Mouse (Mus musculus) forebrain, embryonic 12.5 days (tissue): ENCODE data around the gene Mast4. TPM values are rescaled to one million over a fixed set of nuclear protein-coding genes. Genes with fewer than 3 reads are reported as not detected.

ENCODE experiments used
- ATAC-seq: fragments of 200-750 bp; cut with Nextera tagmentation; 2 replicates; pipeline ENCODE4 v1.8.0; 2017; ENCODE audit warnings: moderate TSS enrichment; ENCODE audit not compliant: low FRiP score
- H3K27ac ChIP-seq: fragments of 300-500 bp; sonication (generic); 2 replicates; pipeline ENCODE4 v1.5.1; 2016; ENCODE audit warnings: mild to moderate bottlenecking
- H3K27me3 ChIP-seq: fragments of 300-500 bp; sonication (generic); 2 replicates; pipeline ENCODE4 v1.6.1; 2016; ENCODE audit warnings: mild to moderate bottlenecking
- H3K36me3 ChIP-seq: fragments of 300-500 bp; sonication (generic); replicated peaks from 2 replicates; pipeline ENCODE4 v1.6.1; 2016; ENCODE audit warnings: mild to moderate bottlenecking
- H3K4me1 ChIP-seq: fragments of 300-500 bp; sonication (generic); 2 replicates; pipeline ENCODE4 v1.6.1; 2016
- H3K4me2 ChIP-seq: fragments of 300-500 bp; sonication (generic); 2 replicates; pipeline ENCODE4 v1.6.1; 2016; ENCODE audit warnings: mild to moderate bottlenecking, moderate library complexity
- H3K4me3 ChIP-seq: fragments of 300-500 bp; sonication (generic); replicated peaks from 2 replicates; pipeline ENCODE4 v1.5.1; 2016; ENCODE audit warnings: mild to moderate bottlenecking
- H3K9ac ChIP-seq: fragments of 300-500 bp; sonication (generic); 2 replicates; pipeline ENCODE4 v1.6.1; 2016; ENCODE audit warnings: mild to moderate bottlenecking
- H3K9me3 ChIP-seq: fragments of 300-500 bp; sonication (generic); 2 replicates; pipeline ENCODE4 v1.6.1; 2016
- WGBS: fragments of 180-500 bp; shearing (Covaris S2); methylation state at CpG from one replicate; pipeline ENCODE4 v1.1.7; 2016; 5-methylcytosine and 5-hydroxymethylcytosine counted together
- polyA plus RNA-seq: library from polyadenylated mRNA; unstranded; fragments of >200 nt; fragmentation: Nextera tagmentation; extraction: Ambion mirVana; gene quantifications from 2 replicates; pipeline ENCODE4 v1.2.1, GENCODE M21; 2016

The Mast4 gene
- polyA plus RNA-seq, 1 experiment from 2014 or later = 21.5 TPM

GRCm38 (mm10) chr13:103333601-103334391, 501 bp downstream of the Mast4 start:
- peak; percentile 70 for ATAC-seq
- Histone ChIP-seq H3K9me3 (no peaks in the 10 kb centered on the region), H3K36me3 (no peaks in the 10 kb centered on the region), H3K4me3 (peak overlapping the region; percentile 73), H3K4me2 (peak overlapping the region; percentile 90), H3K27me3 (peaks cover 49% of the 10 kb centered on the region), H3K9ac (peak overlapping the region; percentile 66), H3K27ac (no peak overlapping the region), H3K4me1 (peaks cover 27% of the 10 kb centered on the region)
- under 1% methylated on average over 63 of the region's 74 CpGs for WGBS

GRCm38 (mm10) chr13:103333153-103333552, 1.1 kb downstream of the Mast4 start:
- Histone ChIP-seq H3K27me3 (peaks cover 49% of the 10 kb centered on the region), H3K9me3 (no peaks in the 10 kb centered on the region), H3K9ac (peak overlapping the region; percentile 66; the same call in 1 of the 2 replicates), H3K4me2 (peak overlapping the region; percentile 90), H3K27ac (no peak overlapping the region), H3K4me1 (peaks cover 27% of the 10 kb centered on the region), H3K36me3 (no peaks in the 10 kb centered on the region), H3K4me3 (peak overlapping the region; percentile 73)
- ATAC-seq = no peak
- WGBS = 3% methylated on average over 17 of the region's 17 CpGs

GRCm38 (mm10) chr13:103332731-103333130, 1.6 kb downstream of the Mast4 start:
- no peak overlapping the region for H3K9ac ChIP-seq
- ATAC-seq = no peak
- WGBS = 4% methylated on average over 9 of the region's 9 CpGs
- H3K4me2 ChIP-seq = peak overlapping the region; percentile 90
- peaks cover 28% of the 10 kb centered on the region for H3K4me1 ChIP-seq
- no peak overlapping the region for H3K27ac ChIP-seq
- peaks cover 49% of the 10 kb centered on the region for H3K27me3 ChIP-seq
- H3K4me3 ChIP-seq = peak overlapping the region; percentile 73; the same call in 1 of the 2 replicates
- H3K36me3 ChIP-seq = no peaks in the 10 kb centered on the region
- no peaks in the 10 kb centered on the region for H3K9me3 ChIP-seq

GRCm38 (mm10) chr13:103331096-103331495, 3.2 kb downstream of the Mast4 start:
- Histone ChIP-seq H3K9me3 (no peaks in the 10 kb centered on the region), H3K4me2 (no peak overlapping the region), H3K27me3 (peaks cover 43% of the 10 kb centered on the region), H3K27ac (no peak overlapping the region), H3K36me3 (no peaks in the 10 kb centered on the region), H3K9ac (no peak overlapping the region), H3K4me1 (peaks cover 31% of the 10 kb centered on the region), H3K4me3 (no peak overlapping the region)
- no peak for ATAC-seq
- WGBS = 64% methylated on average over 7 of the region's 7 CpGs

- no peak for ATAC-seq
- H3K36me3 ChIP-seq = no peaks in the 10 kb centered on the region
- H3K4me1 ChIP-seq = peaks cover 13% of the 10 kb centered on the region
- no peaks in the 10 kb centered on the region for H3K9me3 ChIP-seq
- no peak overlapping the region for H3K27ac ChIP-seq
- H3K4me2 ChIP-seq = no peak overlapping the region
- WGBS = 88% methylated on average over 16 of the region's 16 CpGs
- H3K27me3 ChIP-seq = peaks cover 22% of the 10 kb centered on the region
- H3K9ac ChIP-seq = no peak overlapping the region
- H3K4me3 ChIP-seq = no peak overlapping the region
Observed at GRCm38 (mm10) chr13:103328299-103328698, 6.0 kb downstream of the Mast4 start.

GRCm38 (mm10) chr13:103327843-103328242, 6.5 kb downstream of the Mast4 start:
- H3K4me2 ChIP-seq = no peak overlapping the region
- H3K36me3 ChIP-seq = no peaks in the 10 kb centered on the region
- peaks cover 8% of the 10 kb centered on the region for H3K4me1 ChIP-seq
- no peak overlapping the region for H3K27ac ChIP-seq
- H3K4me3 ChIP-seq = no peak overlapping the region
- no peak for ATAC-seq
- WGBS = 83% methylated on average over 9 of the region's 9 CpGs
- H3K27me3 ChIP-seq = peaks cover 17% of the 10 kb centered on the region
- no peaks in the 10 kb centered on the region; the same call in 1 of the 2 replicates for H3K9me3 ChIP-seq
- no peak overlapping the region for H3K9ac ChIP-seq

GRCm38 (mm10) chr13:103326186-103326585, 8.1 kb downstream of the Mast4 start:
- WGBS = 92% methylated on average over 13 of the region's 13 CpGs
- Histone ChIP-seq H3K4me1 (peaks cover 4% of the 10 kb centered on the region; the same call in 1 of the 2 replicates), H3K27me3 (0 out of 2 replicates have a peak, but pooled peaks cover 2% of the 10 kb centered on the region), H3K9ac (no peak overlapping the region), H3K36me3 (no peaks in the 10 kb centered on the region), H3K27ac (no peak overlapping the region), H3K4me3 (no peak overlapping the region), H3K9me3 (no peaks in the 10 kb centered on the region; the same call in 1 of the 2 replicates), H3K4me2 (no peak overlapping the region)
- ATAC-seq = no peak

- H3K27me3 ChIP-seq = no peaks in the 10 kb centered on the region
Observed at GRCm38 (mm10) chr13:103319881-103320280, 14.4 kb downstream of the Mast4 start.

GRCm38 (mm10) chr13:103319317-103319716, 15.0 kb downstream of the Mast4 start:
- Histone ChIP-seq H3K9me3 (no peaks in the 10 kb centered on the region; the same call in 1 of the 2 replicates), H3K36me3 (no peaks in the 10 kb centered on the region), H3K4me3 (no peak overlapping the region), H3K27ac (no peak overlapping the region), H3K4me1 (no peaks in the 10 kb centered on the region), H3K4me2 (no peak overlapping the region), H3K9ac (no peak overlapping the region), H3K27me3 (no peaks in the 10 kb centered on the region)
- ATAC-seq = no peak
- WGBS = 23% methylated on average over 2 of the region's 3 CpGs

More at GRCm38 (mm10) chr13:103319881-103320280, 14.4 kb downstream of the Mast4 start:
- H3K27ac ChIP-seq = no peak overlapping the region
- no peaks in the 10 kb centered on the region; the same call in 1 of the 2 replicates for H3K9me3 ChIP-seq
- H3K4me2 ChIP-seq = no peak overlapping the region
- no peak for ATAC-seq
- H3K36me3 ChIP-seq = no peaks in the 10 kb centered on the region
- H3K4me1 ChIP-seq = no peaks in the 10 kb centered on the region
- H3K4me3 ChIP-seq = no peak overlapping the region
- H3K9ac ChIP-seq = no peak overlapping the region
- WGBS = 82% methylated on average over 9 of the region's 9 CpGs

GRCm38 (mm10) chr13:103316777-103317367, 17.4 kb downstream of the Mast4 start:
- Histone ChIP-seq H3K4me2 (no peak overlapping the region), H3K27ac (no peak overlapping the region), H3K4me1 (no peaks in the 10 kb centered on the region), H3K36me3 (no peaks in the 10 kb centered on the region), H3K9me3 (no peaks in the 10 kb centered on the region), H3K4me3 (no peak overlapping the region), H3K9ac (no peak overlapping the region), H3K27me3 (no peaks in the 10 kb centered on the region)
- ATAC-seq = no peak
- 44% methylated on average over 3 of the region's 3 CpGs for WGBS

GRCm38 (mm10) chr13:103315113-103315708, 19.1 kb downstream of the Mast4 start:
- Histone ChIP-seq H3K27ac (no peak overlapping the region), H3K9me3 (no peaks in the 10 kb centered on the region), H3K4me1 (no peaks in the 10 kb centered on the region), H3K4me3 (no peak overlapping the region), H3K27me3 (no peaks in the 10 kb centered on the region), H3K36me3 (no peaks in the 10 kb centered on the region), H3K9ac (no peak overlapping the region), H3K4me2 (no peak overlapping the region)
- ATAC-seq = no peak
- WGBS = 46% methylated on average over 10 of the region's 10 CpGs

- H3K4me3 ChIP-seq = no peak overlapping the region
- H3K4me2 ChIP-seq = no peak overlapping the region
- no peaks in the 10 kb centered on the region for H3K9me3 ChIP-seq
- no peak for ATAC-seq
- H3K36me3 ChIP-seq = no peaks in the 10 kb centered on the region
- no peak overlapping the region for H3K27ac ChIP-seq
- no peaks in the 10 kb centered on the region for H3K4me1 ChIP-seq
- H3K27me3 ChIP-seq = no peaks in the 10 kb centered on the region
- WGBS = 89% methylated on average over 4 of the region's 4 CpGs
- H3K9ac ChIP-seq = no peak overlapping the region
Observed at GRCm38 (mm10) chr13:103308296-103308695, 26.0 kb downstream of the Mast4 start.
